Mouse (Mus musculus) kidney, postnatal 0 days (tissue): ENCODE measurements around the gene Il11ra1. TPM values are rescaled to one million over a fixed set of nuclear protein-coding genes. Genes with fewer than 3 reads are reported as not detected.
A peak's percentile ranks its signal among the peaks of the same experiment; 100 is the strongest.
"Not testable (repeated sequence)": the region's sequence is repeated elsewhere in the genome, so short reads cannot be mapped to it uniquely, and the experiment has no call there.

Source experiments
- ATAC-seq: fragments of 200-750 bp; cut with Nextera tagmentation; replicated peaks from 2 replicates; pipeline ENCODE4 v1.8.0; 2017; ENCODE audit warnings: low read depth, moderate number of reproducible peaks, moderate TSS enrichment, moderate library complexity; ENCODE audit not compliant: low FRiP score
- DNase-seq: peaks from one replicate; pipeline ENCODE4 v3.0.0-alpha.2; 2016; ENCODE audit warnings: low spot score
- H3K27ac ChIP-seq: fragments of 300-500 bp; sonication (generic); 2 replicates; pipeline ENCODE4 v1.5.1; 2014; ENCODE audit warnings: mild to moderate bottlenecking
- H3K27me3 ChIP-seq: fragments of 300-500 bp; sonication (generic); 2 replicates; pipeline ENCODE4 v1.6.1; 2014; ENCODE audit warnings: low read length, mixed read lengths; ENCODE audit not compliant: insufficient read depth
- H3K36me3 ChIP-seq: fragments of 300-500 bp; sonication (generic); 2 replicates; pipeline ENCODE4 v1.6.1; 2014; ENCODE audit warnings: low read length, mixed read lengths; ENCODE audit not compliant: insufficient read depth
- H3K4me1 ChIP-seq: fragments of 300-500 bp; sonication (generic); replicated peaks from 2 replicates; pipeline ENCODE4 v1.6.1; 2014; ENCODE audit warnings: antibody characterized with exemption, low read length, mixed read lengths; ENCODE audit not compliant: insufficient read depth
- H3K4me2 ChIP-seq: fragments of 300-500 bp; sonication (generic); 2 replicates; pipeline ENCODE4 v1.6.1; 2014; ENCODE audit warnings: mild to moderate bottlenecking, low read length, moderate library complexity, mixed read lengths
- H3K4me3 ChIP-seq: fragments of 300-500 bp; sonication (generic); replicated peaks from 2 replicates; pipeline ENCODE4 v1.5.1; 2014; ENCODE audit warnings: low read depth, low read length
- H3K9ac ChIP-seq: fragments of 300-500 bp; sonication (generic); 2 replicates; pipeline ENCODE4 v1.6.1; 2014; ENCODE audit warnings: low read depth, low read length
- H3K9me3 ChIP-seq: fragments of 300-500 bp; sonication (generic); replicated peaks from 2 replicates; pipeline ENCODE4 v1.6.1; 2016; ENCODE audit warnings: low read length, inconsistent platforms, mixed read lengths
- CTCF ChIP-seq: IDR thresholded peaks from 2 replicates; pipeline ENCODE4 v1.5.1; 2016; ENCODE audit warnings: antibody characterized with exemption, low read depth, mild to moderate bottlenecking, moderate library complexity
- WGBS: fragments of 180-500 bp; shearing (Covaris S2); extraction: QIAGEN DNeasy Blood & Tissue Kit; methylation state at CpG from one replicate; pipeline ENCODE4 v1.1.7; 2014; 5-methylcytosine and 5-hydroxymethylcytosine counted together
- polyA plus RNA-seq: library from polyadenylated mRNA; unstranded; fragments of >200 nt; fragmentation: Nextera tagmentation; extraction: Ambion mirVana; gene quantifications from 2 replicates; pipeline ENCODE4 v1.2.1, GENCODE M21; 2015

Il11ra1 gene
- polyA plus RNA-seq, 1 experiment from 2014 or later: 159 TPM

GRCm38 (mm10) chr4:41696452-41696851, 3.3 kb upstream of the Il11ra1 start:
- H3K9ac ChIP-seq, H3K36me3 ChIP-seq, H3K27ac ChIP-seq, H3K4me3 ChIP-seq, H3K27me3 ChIP-seq, H3K4me1 ChIP-seq, ATAC-seq, DNase-seq, H3K4me2 ChIP-seq, H3K9me3 ChIP-seq: not testable (repeated sequence)
- 15% methylated on average over 11 of the region's 15 CpGs for WGBS

- TF ChIP-seq CTCF: peak; percentile 71
- H3K9ac ChIP-seq, H3K27ac ChIP-seq, H3K27me3 ChIP-seq, H3K36me3 ChIP-seq, H3K4me1 ChIP-seq, H3K4me3 ChIP-seq, H3K4me2 ChIP-seq, ATAC-seq, H3K9me3 ChIP-seq: not testable (repeated sequence)
- 18% methylated on average over 29 of the region's 40 CpGs for WGBS
- DNase-seq: peak; percentile 78
Observed at GRCm38 (mm10) chr4:41696930-41697841, 2.6 kb upstream of the Il11ra1 start, which contains the start of gene Cntfr. Gene Cntfr, minus strand, starts transcription at chr4:41697089.

GRCm38 (mm10) chr4:41698421-41699016, 1.3 kb upstream of the Il11ra1 start:
- ATAC-seq, DNase-seq, H3K9ac ChIP-seq, H3K9me3 ChIP-seq, H3K4me1 ChIP-seq, H3K4me3 ChIP-seq, H3K27ac ChIP-seq, H3K27me3 ChIP-seq, H3K36me3 ChIP-seq: not testable (repeated sequence)
- WGBS: 7% methylated on average over 22 of the region's 32 CpGs
- H3K4me2 ChIP-seq: 0 out of 2 replicates have a peak overlapping the region, but pooled peaks have one; percentile 13

- not testable (repeated sequence) for H3K4me3 ChIP-seq, H3K27me3 ChIP-seq, DNase-seq, H3K4me1 ChIP-seq, H3K36me3 ChIP-seq, H3K9me3 ChIP-seq, H3K4me2 ChIP-seq, ATAC-seq, H3K27ac ChIP-seq, H3K9ac ChIP-seq
- WGBS: 87% methylated on average over 2 of the region's 8 CpGs
Observed at GRCm38 (mm10) chr4:41700224-41700623, 435 bp downstream of the Il11ra1 start.

GRCm38 (mm10) chr4:41702226-41702625, 2.4 kb downstream of the Il11ra1 start:
- not testable (repeated sequence) for H3K36me3 ChIP-seq, H3K4me2 ChIP-seq, H3K27me3 ChIP-seq, H3K27ac ChIP-seq, H3K9me3 ChIP-seq, H3K4me3 ChIP-seq, H3K4me1 ChIP-seq, DNase-seq, H3K9ac ChIP-seq, ATAC-seq
- WGBS: 77% methylated on average over 2 of the region's 2 CpGs

GRCm38 (mm10) chr4:41704651-41705050, 4.9 kb downstream of the Il11ra1 start:
- no peaks in the 10 kb centered on the region for H3K36me3 ChIP-seq
- no peak overlapping the region for H3K4me2 ChIP-seq
- WGBS: 0% methylated on average over 5 of the region's 5 CpGs
- H3K4me3 ChIP-seq: no peak overlapping the region
- no peaks in the 10 kb centered on the region for H3K9me3 ChIP-seq
- no peak overlapping the region for H3K27ac ChIP-seq
- no peak overlapping the region for H3K9ac ChIP-seq
- H3K27me3 ChIP-seq: peaks cover 3% of the 10 kb centered on the region; the same call in 1 of the 2 replicates
- TF ChIP-seq CTCF: no peak
- no peaks in the 10 kb centered on the region for H3K4me1 ChIP-seq
- no peak for ATAC-seq
- peak; percentile 45 for DNase-seq
